In the genomic region with DNA sequence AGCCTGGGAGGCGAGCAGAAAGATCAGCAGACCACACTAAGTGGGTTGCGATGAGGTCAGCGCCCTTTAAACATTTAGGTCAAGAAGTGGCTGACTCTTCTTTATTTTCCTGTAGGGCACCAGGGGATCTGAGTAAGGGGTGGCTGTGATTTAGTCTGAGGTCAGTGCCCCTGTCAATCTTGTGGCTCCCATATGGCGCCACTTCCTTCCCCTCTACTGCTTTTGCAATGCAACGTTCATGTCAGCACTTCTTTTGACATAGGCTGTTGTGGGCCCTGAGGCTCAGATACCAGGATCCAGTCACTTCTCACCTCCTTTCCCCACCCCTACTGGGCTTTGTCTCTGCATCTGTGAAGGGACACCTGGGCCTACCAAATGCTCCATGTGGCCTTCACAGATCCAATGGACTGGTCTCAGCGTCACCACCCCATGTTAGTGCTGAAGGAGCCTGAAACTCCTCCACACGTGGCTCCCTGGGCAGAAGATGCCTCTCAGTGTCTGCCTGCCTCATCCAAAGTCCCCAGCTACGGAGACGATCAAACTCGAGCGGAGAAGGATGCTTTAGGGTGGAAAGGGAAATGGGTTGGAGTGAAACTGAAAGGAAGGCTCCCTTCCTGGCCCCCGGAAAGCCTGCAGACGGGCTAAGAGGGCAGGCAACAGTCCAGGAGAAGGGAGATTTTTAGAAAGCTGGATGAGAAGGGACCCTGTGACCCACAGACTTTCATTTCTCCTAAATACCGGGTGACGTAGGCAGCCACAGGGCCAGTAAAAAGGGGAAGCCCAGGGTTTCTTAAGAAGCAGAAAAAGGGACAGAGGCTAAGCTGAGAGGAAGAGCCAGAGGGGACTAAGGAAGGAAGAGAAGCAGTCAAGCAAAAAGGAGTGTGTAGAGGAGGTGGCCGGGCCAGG, we compare ENCODE assay signal across 10 mouse cellular contexts. TPM values are rescaled to one million over a fixed set of nuclear protein-coding genes. Genes with fewer than 3 reads are reported as not detected.
DNase-seq lines count a peak whose midpoint lies in the region; ATAC-seq and TF ChIP-seq lines count a peak whose summit lies in the region.
"Had no signal": no experiment of that assay in that cellular context is flagged by ENCODE, and none has a peak within 500 bp of the region (broad histone marks: within the 10 kb centered on the region; RNA-seq: fewer than 3 reads in every experiment).

No protein-coding gene starts in this region.

- peak; percentile 83 for DNase-seq in midbrain, embryonic 11.5 days (ENCODE audit: low spot score, missing footprints)
- DNase-seq in heart, postnatal 10 days: peak; percentile 57 to 58
- peak; percentile 48 for DNase-seq in liver, postnatal 0 days
- DNase-seq in spleen, adult 2 months (ENCODE audit: low read depth in 1 of 2, low spot score in 2 of 2): peak; percentile 62 to 75
- no peak for DNase-seq in thymus, adult 2 months
- no peak for DNase-seq in frontal cortex, postnatal 36 days (ENCODE audit: low spot score in 2 of 2)
- DNase-seq in midbrain, embryonic 14.5 days: no peak

- ATAC-seq in midbrain, embryonic 11.5 days (ENCODE audit: low FRiP score): no peak
- ATAC-seq in midbrain, embryonic 16.5 days: no peak
- peak; percentile 71 for ATAC-seq in liver, postnatal 0 days
- no peak for ATAC-seq in midbrain, embryonic 14.5 days (ENCODE audit: low FRiP score, low TSS enrichment)

- intact Hi-C loops in heart, postnatal 10 days (cut with DNase I): no loop called here

- H3K4me1 ChIP-seq in midbrain, embryonic 11.5 days (ENCODE audit: control insufficient read depth, insufficient read depth, low read length): no peaks in the 10 kb centered on the region
- no peaks in the 10 kb centered on the region for H3K4me1 ChIP-seq in midbrain, embryonic 16.5 days (ENCODE audit: control insufficient read depth, insufficient read depth, low read length)
- peaks cover 7% of the 10 kb centered on the region for H3K4me1 ChIP-seq in liver, postnatal 0 days (ENCODE audit: insufficient read depth)
- H3K4me1 ChIP-seq in spleen, adult 2 months (ENCODE audit: control insufficient read depth, insufficient read depth, insufficient read length): peaks cover 36% of the 10 kb centered on the region
- peaks cover 22% of the 10 kb centered on the region for H3K4me1 ChIP-seq in thymus, adult 2 months (replicated peaks; ENCODE audit: control insufficient read depth, insufficient read depth, low read length)
- H3K4me1 ChIP-seq in midbrain, embryonic 14.5 days (ENCODE audit: control insufficient read depth, insufficient read depth, low read length): no peaks in the 10 kb centered on the region
- H3K4me1 ChIP-seq: midbrain, embryonic 12.5 days had no signal

- H3K9me3 ChIP-seq in midbrain, embryonic 11.5 days (ENCODE audit: control insufficient read depth, low read length): no peaks in the 10 kb centered on the region
- no peaks in the 10 kb centered on the region for H3K9me3 ChIP-seq in midbrain, embryonic 16.5 days (replicated peaks; ENCODE audit: control insufficient read depth, low read length, poor library complexity, severe bottlenecking)
- H3K9me3 ChIP-seq in liver, postnatal 0 days (ENCODE audit: low read length): no peaks in the 10 kb centered on the region
- H3K9me3 ChIP-seq in midbrain, embryonic 14.5 days (ENCODE audit: control insufficient read depth, low read length): no peaks in the 10 kb centered on the region
- H3K9me3 ChIP-seq: midbrain, embryonic 12.5 days had no signal

- H3K4me2 ChIP-seq in midbrain, embryonic 11.5 days: no peak overlapping the region
- no peak overlapping the region for H3K4me2 ChIP-seq in midbrain, embryonic 16.5 days (ENCODE audit: low read length)
- peak overlapping the region; percentile 58 for H3K4me2 ChIP-seq in liver, postnatal 0 days (ENCODE audit: low read depth, low read length)
- no peak overlapping the region for H3K4me2 ChIP-seq in midbrain, embryonic 14.5 days (ENCODE audit: low read length)
- H3K4me2 ChIP-seq: midbrain, embryonic 12.5 days had no signal

- no peaks in the 10 kb centered on the region; the same call in 1 of the 2 replicates for H3K27me3 ChIP-seq in midbrain, embryonic 11.5 days (ENCODE audit: control insufficient read depth, insufficient read depth, low read length)
- H3K27me3 ChIP-seq in midbrain, embryonic 16.5 days (ENCODE audit: control insufficient read depth, insufficient read depth, low read depth, low read length): no peaks in the 10 kb centered on the region
- H3K27me3 ChIP-seq in liver, postnatal 0 days (ENCODE audit: insufficient read depth, low read length): no peaks in the 10 kb centered on the region
- no peaks in the 10 kb centered on the region for H3K27me3 ChIP-seq in spleen, adult 2 months (ENCODE audit: control insufficient read depth, insufficient read depth, low read length)
- H3K27me3 ChIP-seq in thymus, adult 2 months (ENCODE audit: control insufficient read depth, insufficient read depth, low read length): no peaks in the 10 kb centered on the region
- no peaks in the 10 kb centered on the region for H3K27me3 ChIP-seq in midbrain, embryonic 14.5 days (ENCODE audit: control insufficient read depth, insufficient read depth, low read length)

- no peaks in the 10 kb centered on the region for H3K36me3 ChIP-seq in midbrain, embryonic 11.5 days (ENCODE audit: control insufficient read depth, insufficient read depth, low read length)
- H3K36me3 ChIP-seq in midbrain, embryonic 16.5 days (ENCODE audit: control insufficient read depth, insufficient read depth, low read length): no peaks in the 10 kb centered on the region
- no peaks in the 10 kb centered on the region for H3K36me3 ChIP-seq in liver, postnatal 0 days (replicated peaks; ENCODE audit: insufficient read depth, low read length)
- no peaks in the 10 kb centered on the region for H3K36me3 ChIP-seq in spleen, adult 2 months (ENCODE audit: control insufficient read depth, insufficient read depth, low read length)
- H3K36me3 ChIP-seq in thymus, adult 2 months (ENCODE audit: control insufficient read depth, insufficient read depth, low read length): no peaks in the 10 kb centered on the region
- no peaks in the 10 kb centered on the region for H3K36me3 ChIP-seq in midbrain, embryonic 14.5 days (ENCODE audit: control insufficient read depth, insufficient read depth, low read length)
- H3K36me3 ChIP-seq: midbrain, embryonic 12.5 days had no signal

- no peak overlapping the region for H3K9ac ChIP-seq in midbrain, embryonic 11.5 days (ENCODE audit: low read length)
- no peak overlapping the region for H3K9ac ChIP-seq in midbrain, embryonic 16.5 days (ENCODE audit: low read depth, low read length)
- H3K9ac ChIP-seq in liver, postnatal 0 days (replicated peaks): peak overlapping the region; percentile 48; the same call in 1 of the 2 replicates
- no peak overlapping the region for H3K9ac ChIP-seq in midbrain, embryonic 14.5 days (replicated peaks; ENCODE audit: low read length)
- H3K9ac ChIP-seq: midbrain, embryonic 12.5 days had no signal

- H3K4me3 ChIP-seq in midbrain, embryonic 11.5 days (ENCODE audit: low read depth, low read length): no peak overlapping the region
- H3K4me3 ChIP-seq in midbrain, embryonic 16.5 days (ENCODE audit: low read depth, low read length): no peak overlapping the region
- peak overlapping the region; percentile 38 for H3K4me3 ChIP-seq in liver, postnatal 0 days (ENCODE audit: low read depth, low read length)
- peak overlapping the region; percentile 52; the same call in 1 of the 2 replicates for H3K4me3 ChIP-seq in spleen, adult 2 months (ENCODE audit: extremely low read depth, insufficient read depth, insufficient read length)
- no peak overlapping the region for H3K4me3 ChIP-seq in thymus, adult 2 months (ENCODE audit: control insufficient read depth, insufficient read depth, low read length)
- H3K4me3 ChIP-seq in midbrain, embryonic 14.5 days (replicated peaks; ENCODE audit: low read depth, low read length): no peak overlapping the region
- H3K4me3 ChIP-seq: midbrain, embryonic 12.5 days had no signal

- no peak for TF ChIP-seq CTCF in liver, postnatal 0 days (IDR thresholded peaks at IDR 0.05; ENCODE audit: low read depth)
- no peak for TF ChIP-seq CTCF in spleen, adult 2 months (IDR thresholded peaks at IDR 0.05; ENCODE audit: extremely low read depth, insufficient read depth, insufficient read length, insufficient replicate concordance)
- TF ChIP-seq CTCF in thymus, adult 2 months (IDR thresholded peaks at IDR 0.05; ENCODE audit: borderline replicate concordance, control insufficient read depth, extremely low read depth, insufficient read depth, low read length, poor library complexity): no peak

- WGBS in midbrain, embryonic 11.5 days: 48% methylated on average over 16 of the region's 16 CpGs
- WGBS in midbrain, embryonic 16.5 days: 61% methylated on average over 16 of the region's 16 CpGs
- WGBS in liver, postnatal 0 days (ENCODE audit: insufficient replicate concordance): 30% methylated on average over 16 of the region's 16 CpGs
- WGBS in spleen, adult 2 months: 17% methylated on average over 16 of the region's 16 CpGs
- WGBS in thymus, adult 2 months: 31% methylated on average over 16 of the region's 16 CpGs
- WGBS in midbrain, embryonic 14.5 days: 58% methylated on average over 16 of the region's 16 CpGs

- TF ChIP-seq EP300 in liver, postnatal 0 days (IDR thresholded peaks at IDR 0.05; ENCODE audit: low read depth): peak; percentile 49; the same call in 1 of the 2 replicates

- no peak for TF ChIP-seq POLR2A in spleen, adult 2 months (IDR thresholded peaks at IDR 0.05; ENCODE audit: low read depth, low read length)
- TF ChIP-seq POLR2A in thymus, adult 2 months (IDR thresholded peaks at IDR 0.05; ENCODE audit: control insufficient read depth, extremely low read depth, insufficient read depth, low read length, poor library complexity): no peak

- H3K27ac ChIP-seq in midbrain, embryonic 11.5 days (ENCODE audit: low read depth, low read length): no peak overlapping the region
- no peak overlapping the region for H3K27ac ChIP-seq in midbrain, embryonic 16.5 days (ENCODE audit: low read length)
- H3K27ac ChIP-seq in liver, postnatal 0 days (ENCODE audit: low read depth): peak overlapping the region; percentile 92
- peak overlapping the region; percentile 82 for H3K27ac ChIP-seq in spleen, adult 2 months (ENCODE audit: insufficient read depth, low read length)
- H3K27ac ChIP-seq in thymus, adult 2 months (ENCODE audit: control insufficient read depth, insufficient read depth, low read length): no peak overlapping the region
- no peak overlapping the region for H3K27ac ChIP-seq in midbrain, embryonic 14.5 days (replicated peaks; ENCODE audit: low read depth, low read length)
- H3K27ac ChIP-seq: midbrain, embryonic 12.5 days had no signal

RNA-seq across cellular contexts. Expression of a gene that starts 2.4 kb away (rescaled TPM):
- 0.18 and 0.25 TPM in 2 replicates for polyA plus RNA-seq in midbrain, embryonic 11.5 days (2014; fragmentation: Nextera tagmentation; extraction: Ambion mirVana)
- polyA plus RNA-seq in midbrain, embryonic 16.5 days (2015; fragmentation: Nextera tagmentation; extraction: Ambion mirVana): 0.27 and 0.30 TPM in 2 replicates
- total RNA-seq in heart, postnatal 10 days (2021): 1 to 10 TPM; 2.6 to 3.0 TPM
- 4.2 and 4.4 TPM in 2 replicates for polyA plus RNA-seq in liver, postnatal 0 days (2015; fragmentation: Nextera tagmentation; extraction: Ambion mirVana)
- 39.7 and 45.4 TPM in 2 replicates for polyA plus RNA-seq in spleen, adult 2 months (2012; rRNA removed)
- polyA plus RNA-seq in thymus, adult 2 months (2012; rRNA removed): 26.1 and 29.7 TPM in 2 replicates
- 0.20 and 0.54 TPM in 2 replicates for polyA plus RNA-seq in midbrain, embryonic 14.5 days (2014; fragmentation: Nextera tagmentation; extraction: Ambion mirVana)

RNA-seq across cellular contexts. Expression of a gene that starts 12.1 kb away (rescaled TPM):
- polyA plus RNA-seq in midbrain, embryonic 11.5 days (2014; fragmentation: Nextera tagmentation; extraction: Ambion mirVana): not detected in 2 replicates
- polyA plus RNA-seq in midbrain, embryonic 16.5 days (2015; fragmentation: Nextera tagmentation; extraction: Ambion mirVana): 0.06 TPM in 1 of 2 replicates, not detected in the other
- under 1 TPM; 0.22 to 0.52 TPM for total RNA-seq in heart, postnatal 10 days (2021)
- polyA plus RNA-seq in liver, postnatal 0 days (2015; fragmentation: Nextera tagmentation; extraction: Ambion mirVana): 0.11 TPM in 1 of 2 replicates, not detected in the other
- 41.0 and 47.0 TPM in 2 replicates for polyA plus RNA-seq in spleen, adult 2 months (2012; rRNA removed)
- polyA plus RNA-seq in thymus, adult 2 months (2012; rRNA removed): 317 and 321 TPM in 2 replicates
- not detected in 2 replicates for polyA plus RNA-seq in midbrain, embryonic 14.5 days (2014; fragmentation: Nextera tagmentation; extraction: Ambion mirVana)
- polyA plus RNA-seq: brain, embryonic 14.5 days; midbrain, embryonic 12.5 days had no signal

RNA-seq across cellular contexts. Expression of a gene that starts 27.8 kb away (rescaled TPM):
- 51.3 and 58.3 TPM in 2 replicates for polyA plus RNA-seq in midbrain, embryonic 11.5 days (2014; fragmentation: Nextera tagmentation; extraction: Ambion mirVana)
- polyA plus RNA-seq in midbrain, embryonic 16.5 days (2015; fragmentation: Nextera tagmentation; extraction: Ambion mirVana): 242 and 267 TPM in 2 replicates
- total RNA-seq in heart, postnatal 10 days (2021): 10 to 100 TPM; 36.7 to 42.0 TPM
- polyA plus RNA-seq in liver, postnatal 0 days (2015; fragmentation: Nextera tagmentation; extraction: Ambion mirVana): 2.0 and 2.1 TPM in 2 replicates
- 4.9 TPM in 2 replicates for polyA plus RNA-seq in spleen, adult 2 months (2012; rRNA removed)
- 10.4 and 11.0 TPM in 2 replicates for polyA plus RNA-seq in thymus, adult 2 months (2012; rRNA removed)
- polyA plus RNA-seq in midbrain, embryonic 14.5 days (2014; fragmentation: Nextera tagmentation; extraction: Ambion mirVana): 183 and 191 TPM in 2 replicates

RNA-seq across cellular contexts. Expression of a gene that starts 39.8 kb away (rescaled TPM):
- polyA plus RNA-seq in midbrain, embryonic 11.5 days (2014; fragmentation: Nextera tagmentation; extraction: Ambion mirVana): 38.7 and 41.2 TPM in 2 replicates
- 47.0 TPM in 2 replicates for polyA plus RNA-seq in midbrain, embryonic 16.5 days (2015; fragmentation: Nextera tagmentation; extraction: Ambion mirVana)
- 100 to 1,000 TPM in 1 of 2 experiments, 10 to 100 TPM in 1; 95.3 to 104 TPM for total RNA-seq in heart, postnatal 10 days (2021)
- polyA plus RNA-seq in liver, postnatal 0 days (2015; fragmentation: Nextera tagmentation; extraction: Ambion mirVana): 12.8 and 13.2 TPM in 2 replicates
- polyA plus RNA-seq in spleen, adult 2 months (2012; rRNA removed): 45.8 and 47.9 TPM in 2 replicates
- 64.9 and 71.8 TPM in 2 replicates for polyA plus RNA-seq in thymus, adult 2 months (2012; rRNA removed)
- polyA plus RNA-seq in midbrain, embryonic 14.5 days (2014; fragmentation: Nextera tagmentation; extraction: Ambion mirVana): 35.8 and 41.2 TPM in 2 replicates

RNA-seq across cellular contexts. Expression of a gene that starts 53.1 kb away (rescaled TPM):
- polyA plus RNA-seq in midbrain, embryonic 11.5 days (2014; fragmentation: Nextera tagmentation; extraction: Ambion mirVana): 52.7 and 58.4 TPM in 2 replicates
- polyA plus RNA-seq in midbrain, embryonic 16.5 days (2015; fragmentation: Nextera tagmentation; extraction: Ambion mirVana): 38.9 and 40.1 TPM in 2 replicates
- total RNA-seq in heart, postnatal 10 days (2021): 100 to 1,000 TPM; 211 to 235 TPM
- polyA plus RNA-seq in liver, postnatal 0 days (2015; fragmentation: Nextera tagmentation; extraction: Ambion mirVana): 10.2 and 12.7 TPM in 2 replicates
- 146 and 181 TPM in 2 replicates for polyA plus RNA-seq in spleen, adult 2 months (2012; rRNA removed)
- 349 and 357 TPM in 2 replicates for polyA plus RNA-seq in thymus, adult 2 months (2012; rRNA removed)
- polyA plus RNA-seq in midbrain, embryonic 14.5 days (2014; fragmentation: Nextera tagmentation; extraction: Ambion mirVana): 39.2 and 69.0 TPM in 2 replicates

Comparison
In these comparisons a context has a peak if more than half of its experiments do, and no peak if none do; other contexts are left out.
1. DNase-seq: peak in midbrain, embryonic 11.5 days (single experiment), heart, postnatal 10 days (2 of 2), liver, postnatal 0 days (single experiment) and spleen, adult 2 months (2 of 2); none in thymus, adult 2 months (single experiment), frontal cortex, postnatal 36 days (0 of 2) and midbrain, embryonic 14.5 days (single experiment).
2. H3K27ac ChIP-seq: peak in liver, postnatal 0 days (single experiment) and spleen, adult 2 months (single experiment); none in midbrain, embryonic 11.5 days (single experiment), midbrain, embryonic 16.5 days (single experiment), thymus, adult 2 months (single experiment) and midbrain, embryonic 14.5 days (single experiment).
3. H3K4me3 ChIP-seq: peak in liver, postnatal 0 days (single experiment) and spleen, adult 2 months (single experiment); none in midbrain, embryonic 11.5 days (single experiment), midbrain, embryonic 16.5 days (single experiment), thymus, adult 2 months (single experiment) and midbrain, embryonic 14.5 days (single experiment).
4. RNA of a gene that starts 12.1 kb away (polyA plus RNA-seq): 317 to 321 TPM in thymus, adult 2 months and 41.0 to 47.0 TPM in spleen, adult 2 months; not detected in midbrain, embryonic 14.5 days, 0.11 TPM in liver, postnatal 0 days, not detected in midbrain, embryonic 11.5 days and 0.06 TPM in midbrain, embryonic 16.5 days; every median in the first group is over 10 times any median in the second.